Mouse (Mus musculus) retina, adult 2 months (tissue): ENCODE results near the gene Klhl26.

Experiments used
- DNase-seq: peaks from one replicate; pipeline ENCODE4 v3.0.0-alpha.2; 2012; ENCODE audit warnings: low read depth, low spot score

The Klhl26 gene

GRCm38 (mm10) chr8:70414310-70414946 lies 62.3 kb downstream of the Klhl26 start:
- no peak for DNase-seq

GRCm38 (mm10) chr8:70410281-70410680 lies 66.5 kb downstream of the Klhl26 start:
- no peak for DNase-seq

GRCm38 (mm10) chr8:70409455-70409871 lies 67.3 kb downstream of the Klhl26 start:
- DNase-seq, result no peak

- DNase-seq, result no peak
These were observed 67.7 kb downstream of the Klhl26 start for GRCm38 (mm10) chr8:70409019-70409418.

- DNase-seq, result no peak
These were observed 68.5 kb downstream of the Klhl26 start for GRCm38 (mm10) chr8:70408301-70408700.

GRCm38 (mm10) chr8:70406427-70407069 lies 70.2 kb downstream of the Klhl26 start:
- DNase-seq, result no peak

GRCm38 (mm10) chr8:70405189-70405588 lies 71.6 kb downstream of the Klhl26 start:
- DNase-seq, result no peak

GRCm38 (mm10) chr8:70404212-70404611 lies 72.6 kb downstream of the Klhl26 start:
- no peak for DNase-seq
